Mouse (Mus musculus) cerebellum, postnatal 10 days (tissue): ENCODE results near the gene Gm20388.

Source experiments
- DNase-seq, 2 experiments: peaks; one replicate each; pipeline ENCODE4 v3.0.0; 2021; ENCODE audit warnings: mixed read lengths in 2 of 2

Gm20388 gene

GRCm38 (mm10) chr8:120100388-120101067 is 189.9 kb downstream of the Gm20388 start:
- DNase-seq: no peak

GRCm38 (mm10) chr8:120101068-120101972 is 190.7 kb downstream of the Gm20388 start, which contains the start of gene Zdhhc7:
TSS of gene Zdhhc7 (minus strand) at chr8:120101482.
- DNase-seq: peak; percentile 88 to 89

GRCm38 (mm10) chr8:120103916-120104315 is 193.3 kb downstream of the Gm20388 start:
- no peak for DNase-seq

- no peak for DNase-seq
These were observed 194.2 kb downstream of the Gm20388 start for GRCm38 (mm10) chr8:120104721-120105272.

GRCm38 (mm10) chr8:120109149-120109548 is 198.5 kb downstream of the Gm20388 start:
- DNase-seq: no peak

- no peak for DNase-seq
These were observed 200.3 kb downstream of the Gm20388 start for GRCm38 (mm10) chr8:120110966-120111365.

- DNase-seq: no peak
These were observed 200.7 kb downstream of the Gm20388 start for GRCm38 (mm10) chr8:120111382-120111781.

- DNase-seq: no peak
These were observed 201.9 kb downstream of the Gm20388 start for GRCm38 (mm10) chr8:120112535-120112934.

- peak; percentile 49 to 54 for DNase-seq
These were observed 202.7 kb downstream of the Gm20388 start for GRCm38 (mm10) chr8:120113306-120113705.

GRCm38 (mm10) chr8:120113758-120114255 is 203.2 kb downstream of the Gm20388 start, which contains the start of gene 6430548M08Rik:
TSS of gene 6430548M08Rik (plus strand) at chr8:120114152.
- peak; percentile 100 for DNase-seq

- DNase-seq: peak in 1 of 2 experiments; percentile 75
These were observed 203.7 kb downstream of the Gm20388 start for GRCm38 (mm10) chr8:120114315-120114841.

- no peak for DNase-seq
These were observed 206.0 kb downstream of the Gm20388 start for GRCm38 (mm10) chr8:120116600-120116999.

- no peak for DNase-seq
These were observed 207.5 kb downstream of the Gm20388 start for GRCm38 (mm10) chr8:120118162-120118561.

- no peak for DNase-seq
These were observed 208.2 kb downstream of the Gm20388 start for GRCm38 (mm10) chr8:120118847-120119246.

- DNase-seq: peak in 1 of 2 experiments; percentile 26
These were observed 208.8 kb downstream of the Gm20388 start for GRCm38 (mm10) chr8:120119429-120119828.

GRCm38 (mm10) chr8:120119931-120120330 is 209.3 kb downstream of the Gm20388 start:
- no peak for DNase-seq

- no peak for DNase-seq
These were observed 210.3 kb downstream of the Gm20388 start for GRCm38 (mm10) chr8:120120951-120121350.

- no peak for DNase-seq
These were observed 213.6 kb downstream of the Gm20388 start for GRCm38 (mm10) chr8:120124261-120124660.

- DNase-seq: peak in 1 of 2 experiments; percentile 34
These were observed 214.3 kb downstream of the Gm20388 start for GRCm38 (mm10) chr8:120124836-120125389.

GRCm38 (mm10) chr8:120126357-120127161 is 215.9 kb downstream of the Gm20388 start:
- no peak for DNase-seq

GRCm38 (mm10) chr8:120129547-120129946 is 218.9 kb downstream of the Gm20388 start:
- no peak for DNase-seq

- no peak for DNase-seq
These were observed 220.5 kb downstream of the Gm20388 start for GRCm38 (mm10) chr8:120131158-120131557.
